In genomic region chr15:102592674-102593073, GRCm38 (mm10) we compare ENCODE assay signal across 18 mouse cellular contexts. TPM values are rescaled to one million over a fixed set of nuclear protein-coding genes. Genes with fewer than 3 reads are reported as not detected.
DNase-seq lines count a peak whose midpoint lies in the region; ATAC-seq and TF ChIP-seq lines count a peak whose summit lies in the region.
"Had no signal": no experiment of that assay in that cellular context is flagged by ENCODE, and none has a peak within 500 bp of the region (broad histone marks: within the 10 kb centered on the region; RNA-seq: fewer than 3 reads in every experiment).

No protein-coding gene starts in this region.

- no peaks in the 10 kb centered on the region for H3K27me3 ChIP-seq in kidney, postnatal 0 days (ENCODE audit: insufficient read depth, low read length)
- H3K27me3 ChIP-seq in kidney, embryonic 16.5 days (ENCODE audit: insufficient read depth, low read length): no peaks in the 10 kb centered on the region
- H3K27me3 ChIP-seq in midbrain, postnatal 0 days (ENCODE audit: insufficient read depth, low read length): no peaks in the 10 kb centered on the region
- H3K27me3 ChIP-seq in midbrain, embryonic 15.5 days (replicated peaks): no peaks in the 10 kb centered on the region
- H3K27me3 ChIP-seq: forebrain, embryonic 15.5 days; heart, embryonic 12.5 days; hindbrain, embryonic 12.5 days; megakaryocyte, embryonic 14.5 days had no signal

- no peak overlapping the region for H3K4me2 ChIP-seq in kidney, postnatal 0 days (ENCODE audit: low read length)
- H3K4me2 ChIP-seq in kidney, embryonic 16.5 days (replicated peaks; ENCODE audit: low read depth, low read length): no peak overlapping the region
- no peak overlapping the region for H3K4me2 ChIP-seq in midbrain, postnatal 0 days (ENCODE audit: low read depth, low read length, poor library complexity, severe bottlenecking)
- no peak overlapping the region for H3K4me2 ChIP-seq in midbrain, embryonic 15.5 days
- H3K4me2 ChIP-seq: forebrain, embryonic 15.5 days; heart, embryonic 12.5 days; hindbrain, embryonic 12.5 days had no signal

- 40% methylated on average over 1 of the region's 1 CpGs for WGBS in kidney, postnatal 0 days
- 33% methylated on average over 1 of the region's 1 CpGs for WGBS in kidney, embryonic 16.5 days
- whole genome bisulfite sequencing in midbrain, postnatal 0 days: 34% methylated on average over 1 of the region's 1 CpGs
- WGBS in midbrain, embryonic 15.5 days: 42% methylated on average over 1 of the region's 1 CpGs

- no peaks in the 10 kb centered on the region for H3K9me3 ChIP-seq in kidney, postnatal 0 days (replicated peaks; ENCODE audit: low read length)
- no peaks in the 10 kb centered on the region for H3K9me3 ChIP-seq in kidney, embryonic 16.5 days (ENCODE audit: low read length)
- H3K9me3 ChIP-seq in midbrain, postnatal 0 days (ENCODE audit: low read length): no peaks in the 10 kb centered on the region
- no peaks in the 10 kb centered on the region for H3K9me3 ChIP-seq in midbrain, embryonic 15.5 days
- H3K9me3 ChIP-seq: forebrain, embryonic 15.5 days; heart, embryonic 12.5 days; hindbrain, embryonic 12.5 days; megakaryocyte, embryonic 14.5 days had no signal

- H3K4me3 ChIP-seq in kidney, postnatal 0 days (replicated peaks; ENCODE audit: low read depth, low read length): no peak overlapping the region
- no peak overlapping the region for H3K4me3 ChIP-seq in kidney, embryonic 16.5 days (ENCODE audit: low read length)
- no peak overlapping the region for H3K4me3 ChIP-seq in midbrain, postnatal 0 days (ENCODE audit: low read depth, low read length)
- no peak overlapping the region for H3K4me3 ChIP-seq in midbrain, embryonic 15.5 days
- H3K4me3 ChIP-seq: forebrain, embryonic 15.5 days; heart, embryonic 12.5 days; hindbrain, embryonic 12.5 days; megakaryocyte, embryonic 14.5 days had no signal

- TF ChIP-seq CTCF in kidney, postnatal 0 days (IDR thresholded peaks at IDR 0.05; ENCODE audit: low read depth): peak; percentile 66
- peak; percentile 68 for TF ChIP-seq CTCF in midbrain, postnatal 0 days (IDR thresholded peaks at IDR 0.05)

- peaks cover 5% of the 10 kb centered on the region; the same call in 1 of the 2 replicates for H3K4me1 ChIP-seq in kidney, postnatal 0 days (replicated peaks; ENCODE audit: insufficient read depth, low read length)
- peaks cover 26% of the 10 kb centered on the region for H3K4me1 ChIP-seq in kidney, embryonic 16.5 days (ENCODE audit: insufficient read depth, low read length)
- H3K4me1 ChIP-seq in midbrain, postnatal 0 days (ENCODE audit: insufficient read depth, low read length): no peaks in the 10 kb centered on the region
- H3K4me1 ChIP-seq in midbrain, embryonic 15.5 days: peaks cover 5% of the 10 kb centered on the region
- H3K4me1 ChIP-seq: megakaryocyte, embryonic 14.5 days had no signal

- no peak overlapping the region for H3K27ac ChIP-seq in kidney, postnatal 0 days
- H3K27ac ChIP-seq in kidney, embryonic 16.5 days (ENCODE audit: low read length): no peak overlapping the region
- H3K27ac ChIP-seq in midbrain, postnatal 0 days (ENCODE audit: low read depth, low read length): no peak overlapping the region
- no peak overlapping the region for H3K27ac ChIP-seq in midbrain, embryonic 15.5 days
- H3K27ac ChIP-seq: hindbrain, embryonic 12.5 days had no signal

- 0 out of 2 replicates have a peak, but pooled peaks cover 4% of the 10 kb centered on the region for H3K36me3 ChIP-seq in kidney, postnatal 0 days (ENCODE audit: insufficient read depth, low read length)
- H3K36me3 ChIP-seq in kidney, embryonic 16.5 days (ENCODE audit: insufficient read depth, low read length): peaks cover 7% of the 10 kb centered on the region; the same call in 1 of the 2 replicates
- no peaks in the 10 kb centered on the region for H3K36me3 ChIP-seq in midbrain, postnatal 0 days (ENCODE audit: insufficient read depth, low read length)
- no peaks in the 10 kb centered on the region for H3K36me3 ChIP-seq in midbrain, embryonic 15.5 days (replicated peaks)
- H3K36me3 ChIP-seq: hindbrain, embryonic 12.5 days had no signal

- ATAC-seq in CD4-positive, CD25-positive, alpha-beta regulatory T cell, adult 4 months: no peak
- no peak for ATAC-seq in kidney, postnatal 0 days (replicated peaks; ENCODE audit: low FRiP score, low read depth)
- no peak for ATAC-seq in kidney, embryonic 16.5 days (ENCODE audit: low FRiP score, low TSS enrichment)
- ATAC-seq in midbrain, postnatal 0 days (ENCODE audit: low FRiP score): no peak
- no peak for ATAC-seq in midbrain, embryonic 15.5 days (replicated peaks)
- ATAC-seq: forebrain, embryonic 15.5 days had no signal

- H3K9ac ChIP-seq in kidney, postnatal 0 days (ENCODE audit: low read depth, low read length): no peak overlapping the region
- H3K9ac ChIP-seq in kidney, embryonic 16.5 days (replicated peaks; ENCODE audit: low read length): no peak overlapping the region
- no peak overlapping the region for H3K9ac ChIP-seq in midbrain, postnatal 0 days (replicated peaks; ENCODE audit: low read length, poor library complexity, severe bottlenecking)
- no peak overlapping the region for H3K9ac ChIP-seq in midbrain, embryonic 15.5 days
- H3K9ac ChIP-seq: forebrain, embryonic 15.5 days; heart, embryonic 12.5 days; hindbrain, embryonic 12.5 days had no signal

- DNase-seq in CD4-positive, CD25-positive, alpha-beta regulatory T cell, adult 2 months (ENCODE audit: low read depth, low spot score): peak; percentile 12
- DNase-seq in kidney, postnatal 0 days (ENCODE audit: low spot score): peak; percentile 77
- DNase-seq in midbrain, postnatal 0 days (ENCODE audit: low spot score): peak; percentile 53
- no peak for DNase-seq in spleen, postnatal 10 days (ENCODE audit: low spot score in 2 of 2)
- no peak for DNase-seq in adrenal gland, adult (ENCODE audit: inconsistent age in 2 of 2, low spot score in 1 of 2)
- DNase-seq: adrenal gland, adult 2 months; gastrocnemius, postnatal 14 days; liver; spleen, adult 18-20 months had no signal

RNA-seq across cellular contexts. Expression of gene Gm28047, which starts 32.2 kb away (rescaled TPM):
- polyA plus RNA-seq in CD4-positive, CD25-positive, alpha-beta regulatory T cell, adult 4 months (2017; shearing (Covaris generic)): 1 to 10 TPM in 1 of 2 experiments, not detected in 1; 1.5 TPM
- 0.37 and 0.46 TPM in 2 replicates for polyA plus RNA-seq in kidney, postnatal 0 days (2015; fragmentation: Nextera tagmentation; extraction: Ambion mirVana)
- 0.36 TPM in 1 of 2 replicates, not detected in the other for polyA plus RNA-seq in kidney, embryonic 16.5 days (2015; fragmentation: Nextera tagmentation; extraction: Ambion mirVana)
- total RNA-seq in midbrain, postnatal 0 days (2014; rRNA removed): not detected in 2 replicates
- not detected in 2 replicates for polyA plus RNA-seq in midbrain, postnatal 0 days (2015; fragmentation: Nextera tagmentation; extraction: Ambion mirVana)
- not detected in 2 replicates for polyA plus RNA-seq in midbrain, embryonic 15.5 days (2015; fragmentation: Nextera tagmentation; extraction: Ambion mirVana)
- polyA plus RNA-seq: adrenal gland, adult 2 months; embryonic facial prominence, embryonic 14.5 days; forebrain, embryonic 15.5 days; heart, embryonic 12.5 days; hindbrain, embryonic 12.5 days; neural tube, embryonic 11.5 days had no signal

RNA-seq across cellular contexts. Expression of gene Atf7, which starts 32.6 kb away (rescaled TPM):
- polyA plus RNA-seq in CD4-positive, CD25-positive, alpha-beta regulatory T cell, adult 4 months (2017; shearing (Covaris generic)): 10 to 100 TPM; 41.4 to 42.2 TPM
- 23.2 and 24.9 TPM in 2 replicates for polyA plus RNA-seq in kidney, postnatal 0 days (2015; fragmentation: Nextera tagmentation; extraction: Ambion mirVana)
- polyA plus RNA-seq in kidney, embryonic 16.5 days (2015; fragmentation: Nextera tagmentation; extraction: Ambion mirVana): 30.9 and 39.2 TPM in 2 replicates
- total RNA-seq in midbrain, postnatal 0 days (2014; rRNA removed): 16.8 and 18.6 TPM in 2 replicates
- polyA plus RNA-seq in midbrain, postnatal 0 days (2015; fragmentation: Nextera tagmentation; extraction: Ambion mirVana): 7.5 and 10.9 TPM in 2 replicates
- 15.6 and 20.0 TPM in 2 replicates for polyA plus RNA-seq in midbrain, embryonic 15.5 days (2015; fragmentation: Nextera tagmentation; extraction: Ambion mirVana)

Comparison
In these comparisons a context has a peak if more than half of its experiments do, and no peak if none do; other contexts are left out.
1. DNase-seq: peak in CD4-positive, CD25-positive, alpha-beta regulatory T cell, adult 2 months (single experiment), kidney, postnatal 0 days (single experiment) and midbrain, postnatal 0 days (single experiment); none in spleen, postnatal 10 days (0 of 2) and adrenal gland, adult (0 of 2).